Mouse (Mus musculus): ENCODE measurements around the gene Gif. TPM values are rescaled to one million over a fixed set of nuclear protein-coding genes. Genes with fewer than 3 reads are reported as not detected.

The Gif gene
- not detected for polyA plus RNA-seq (2015; fragmentation: Illumina TruSeq; extraction: RNeasy Lipid Tissue Mini Kit (QIAGEN cat#74804); ENCODE audit: insufficient read depth, low replicate concordance)

DNA sequence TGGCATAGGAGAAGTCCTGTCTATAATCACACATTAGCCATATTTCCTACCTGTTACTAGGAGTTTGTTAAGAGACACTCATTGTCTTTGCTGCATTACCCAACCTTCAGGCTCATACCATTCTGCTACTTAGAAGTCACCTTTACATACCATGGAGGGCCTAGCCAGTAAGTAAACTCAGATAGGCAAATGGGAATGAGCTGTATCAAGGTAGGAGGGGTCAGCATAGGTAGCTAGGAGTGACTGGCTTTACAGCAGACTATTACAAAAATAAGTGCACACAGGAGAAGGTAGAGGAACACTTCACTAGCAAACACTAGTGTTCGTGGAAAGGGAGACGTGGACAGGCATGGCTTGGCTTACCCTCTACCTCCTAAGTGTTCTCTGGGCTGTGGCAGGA is at the start of gene Gif:
Gene Gif (plus strand): TSS at position 257 of the 400 bp plus-strand sequence.

DNA sequence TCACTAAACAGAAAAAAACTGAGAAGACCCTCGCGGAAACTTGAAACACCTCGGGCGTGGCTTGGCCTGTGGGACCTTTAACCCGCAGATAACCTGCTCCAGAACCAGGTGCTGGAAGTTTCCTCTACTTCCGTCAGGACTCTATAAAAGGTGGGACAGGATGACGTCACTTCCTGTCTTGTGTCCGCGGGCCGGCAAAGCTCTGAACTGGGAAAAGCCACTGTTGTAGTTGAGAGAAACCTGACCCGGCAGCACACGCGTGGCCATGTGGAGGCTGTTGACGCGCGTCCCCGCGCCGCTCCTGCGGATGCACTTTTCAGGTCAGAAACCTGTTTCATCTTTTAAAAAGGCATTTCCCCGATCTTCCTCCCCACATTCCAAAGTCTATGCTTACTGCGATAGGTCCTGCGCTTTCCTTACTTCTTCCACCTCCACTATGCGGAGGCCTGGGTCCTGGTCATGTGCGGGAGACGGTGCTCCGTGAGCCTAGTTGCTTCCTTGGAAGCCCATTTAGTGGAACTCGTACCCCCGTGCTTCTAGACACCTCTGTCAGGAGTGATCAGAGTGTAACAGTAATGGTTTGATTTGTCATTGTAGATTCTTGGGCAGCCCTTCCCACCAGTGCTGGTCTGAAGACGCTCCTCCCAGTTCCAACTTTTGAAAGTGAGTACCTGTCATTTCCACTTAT is 23.0 kb downstream of the Gif start, which contains the start of gene Mrpl16:
Gene Mrpl16 (plus strand): TSS at position 187 of the 688 bp plus-strand sequence.

Other genes starting within 250 kb of the Gif start
- 285 TPM for gene Ms4a6b, start 231.0 kb upstream of the Gif start, polyA plus RNA-seq (2015; fragmentation: Illumina TruSeq; extraction: RNeasy Lipid Tissue Mini Kit (QIAGEN cat#74804); ENCODE audit: insufficient read depth, low replicate concordance)
- 25.1 TPM for gene Ms4a4d, start 210.8 kb upstream of the Gif start, polyA plus RNA-seq (2015; fragmentation: Illumina TruSeq; extraction: RNeasy Lipid Tissue Mini Kit (QIAGEN cat#74804); ENCODE audit: insufficient read depth, low replicate concordance)
- 11.1 TPM for gene Ms4a6d, start 142.7 kb upstream of the Gif start, polyA plus RNA-seq (2015; fragmentation: Illumina TruSeq; extraction: RNeasy Lipid Tissue Mini Kit (QIAGEN cat#74804); ENCODE audit: insufficient read depth, low replicate concordance)
- 2.0 TPM for gene Ms4a2, start 123.8 kb upstream of the Gif start, polyA plus RNA-seq (2015; fragmentation: Illumina TruSeq; extraction: RNeasy Lipid Tissue Mini Kit (QIAGEN cat#74804); ENCODE audit: insufficient read depth, low replicate concordance)
- gene Ms4a3, start 106.7 kb upstream of the Gif start, polyA plus RNA-seq (2015; fragmentation: Illumina TruSeq; extraction: RNeasy Lipid Tissue Mini Kit (QIAGEN cat#74804); ENCODE audit: insufficient read depth, low replicate concordance), result 0.83 TPM
- gene Oosp2, start 87.0 kb upstream of the Gif start, polyA plus RNA-seq (2015; fragmentation: Illumina TruSeq; extraction: RNeasy Lipid Tissue Mini Kit (QIAGEN cat#74804); ENCODE audit: insufficient read depth, low replicate concordance), result 1.3 TPM
- 8.4 TPM for gene Oosp1, start 56.4 kb upstream of the Gif start, polyA plus RNA-seq (2015; fragmentation: Illumina TruSeq; extraction: RNeasy Lipid Tissue Mini Kit (QIAGEN cat#74804); ENCODE audit: insufficient read depth, low replicate concordance)
- gene Oosp3, start 50.5 kb upstream of the Gif start, polyA plus RNA-seq (2015; fragmentation: Illumina TruSeq; extraction: RNeasy Lipid Tissue Mini Kit (QIAGEN cat#74804); ENCODE audit: insufficient read depth, low replicate concordance), result not detected
- 31.9 TPM for gene Mrpl16, start 22.8 kb downstream of the Gif start, polyA plus RNA-seq (2015; fragmentation: Illumina TruSeq; extraction: RNeasy Lipid Tissue Mini Kit (QIAGEN cat#74804); ENCODE audit: insufficient read depth, low replicate concordance)
- 7.6 TPM for gene Stx3, start 71.8 kb downstream of the Gif start, polyA plus RNA-seq (2015; fragmentation: Illumina TruSeq; extraction: RNeasy Lipid Tissue Mini Kit (QIAGEN cat#74804); ENCODE audit: insufficient read depth, low replicate concordance)
- not detected for gene Olfr1417, start 91.7 kb downstream of the Gif start, polyA plus RNA-seq (2015; fragmentation: Illumina TruSeq; extraction: RNeasy Lipid Tissue Mini Kit (QIAGEN cat#74804); ENCODE audit: insufficient read depth, low replicate concordance)
- not detected for gene Olfr1418, start 113.5 kb downstream of the Gif start, polyA plus RNA-seq (2015; fragmentation: Illumina TruSeq; extraction: RNeasy Lipid Tissue Mini Kit (QIAGEN cat#74804); ENCODE audit: insufficient read depth, low replicate concordance)
- not detected for gene Olfr1419, start 127.6 kb downstream of the Gif start, polyA plus RNA-seq (2015; fragmentation: Illumina TruSeq; extraction: RNeasy Lipid Tissue Mini Kit (QIAGEN cat#74804); ENCODE audit: insufficient read depth, low replicate concordance)
- gene Olfr1420, start 139.0 kb downstream of the Gif start, polyA plus RNA-seq (2015; fragmentation: Illumina TruSeq; extraction: RNeasy Lipid Tissue Mini Kit (QIAGEN cat#74804); ENCODE audit: insufficient read depth, low replicate concordance), result not detected
- gene Patl1, start 164.8 kb downstream of the Gif start, polyA plus RNA-seq (2015; fragmentation: Illumina TruSeq; extraction: RNeasy Lipid Tissue Mini Kit (QIAGEN cat#74804); ENCODE audit: insufficient read depth, low replicate concordance), result 38.9 TPM
- gene Osbp, start 218.4 kb downstream of the Gif start, polyA plus RNA-seq (2015; fragmentation: Illumina TruSeq; extraction: RNeasy Lipid Tissue Mini Kit (QIAGEN cat#74804); ENCODE audit: insufficient read depth, low replicate concordance), result 48.5 TPM

All from spleen, adult 10 weeks (tissue).